Mouse (Mus musculus) gastrocnemius, adult 8-10 months (tissue): ENCODE data around the gene Arid1a. TPM values are rescaled to one million over a fixed set of nuclear protein-coding genes. Genes with fewer than 3 reads are reported as not detected.
A peak's percentile ranks its signal among the peaks of the same experiment; 100 is the strongest.

Experiments used
- DNase-seq, 2 experiments: peaks; one replicate each; pipeline ENCODE4 v3.0.0; 2022; ENCODE audit warnings: low spot score in 2 of 2
- total RNA-seq, 4 experiments: library from RNA; stranded (reverse); gene quantifications; 2 replicates each; pipeline ENCODE4 v1.2.4; 2022

The Arid1a gene
- total RNA-seq, 4 experiments from 2014 or later, result 23.3 to 27.5 (median 26.0) TPM

DNA sequence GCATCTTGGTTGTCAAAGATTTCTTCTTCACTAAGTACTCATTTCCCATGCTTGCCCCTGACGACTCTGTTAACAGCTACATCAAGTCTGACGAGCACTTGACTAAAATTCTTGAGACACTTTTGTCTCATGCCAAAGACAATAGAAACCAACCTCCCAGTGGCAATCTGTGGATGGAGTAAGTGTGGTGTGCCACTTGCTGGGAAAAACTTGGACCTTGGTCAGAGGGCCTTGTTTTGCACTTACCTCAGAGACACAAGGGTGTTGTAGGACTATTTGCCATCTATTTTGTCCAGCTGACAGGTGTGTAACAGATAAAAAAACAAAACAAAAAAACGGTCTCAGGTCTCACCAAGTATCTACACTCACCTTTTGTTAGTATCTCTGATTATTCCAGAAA lies 80.4 kb downstream of the Arid1a start:
- DNase-seq, result no peak

DNA sequence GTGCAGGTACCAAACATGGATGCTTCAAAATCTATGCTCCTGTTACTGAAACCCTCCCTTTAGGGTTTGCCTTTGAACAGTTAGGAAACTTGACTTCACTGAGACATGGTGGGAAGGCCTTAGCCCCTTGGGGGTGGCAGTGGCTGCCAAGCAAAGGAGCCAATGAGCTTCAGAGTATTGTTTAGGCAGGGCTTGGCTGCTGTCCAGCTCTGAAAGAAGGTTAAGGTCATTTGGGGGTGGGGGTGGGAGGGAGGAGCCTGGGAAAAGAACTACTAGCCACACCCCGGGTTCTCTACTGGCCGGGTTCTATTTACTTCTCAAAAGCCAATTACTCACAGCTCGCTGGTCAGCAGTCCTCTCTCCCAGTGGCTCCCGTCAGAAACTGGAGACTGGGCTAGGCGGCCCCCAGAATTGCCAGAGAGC lies 81.0 kb downstream of the Arid1a start:
- peak; percentile 17 to 45 for DNase-seq

DNA sequence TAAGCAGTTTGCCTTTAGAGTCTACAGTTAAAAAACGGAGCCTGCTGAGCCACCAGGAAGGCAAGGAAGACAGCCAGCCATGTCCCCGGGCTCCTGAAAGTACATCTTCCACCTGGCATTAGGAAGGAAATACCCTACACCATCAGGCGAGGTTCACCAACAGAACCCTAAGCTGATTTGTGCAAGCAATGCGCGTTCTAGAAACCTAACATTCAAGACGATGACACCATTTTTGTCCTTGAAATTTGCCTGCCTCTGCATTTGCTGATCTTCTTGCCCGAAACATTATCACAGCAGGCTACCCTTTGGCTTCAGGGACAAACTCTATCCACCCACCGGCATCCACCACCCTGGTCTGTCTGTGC lies 82.3 kb downstream of the Arid1a start:
- DNase-seq, result no peak

DNA sequence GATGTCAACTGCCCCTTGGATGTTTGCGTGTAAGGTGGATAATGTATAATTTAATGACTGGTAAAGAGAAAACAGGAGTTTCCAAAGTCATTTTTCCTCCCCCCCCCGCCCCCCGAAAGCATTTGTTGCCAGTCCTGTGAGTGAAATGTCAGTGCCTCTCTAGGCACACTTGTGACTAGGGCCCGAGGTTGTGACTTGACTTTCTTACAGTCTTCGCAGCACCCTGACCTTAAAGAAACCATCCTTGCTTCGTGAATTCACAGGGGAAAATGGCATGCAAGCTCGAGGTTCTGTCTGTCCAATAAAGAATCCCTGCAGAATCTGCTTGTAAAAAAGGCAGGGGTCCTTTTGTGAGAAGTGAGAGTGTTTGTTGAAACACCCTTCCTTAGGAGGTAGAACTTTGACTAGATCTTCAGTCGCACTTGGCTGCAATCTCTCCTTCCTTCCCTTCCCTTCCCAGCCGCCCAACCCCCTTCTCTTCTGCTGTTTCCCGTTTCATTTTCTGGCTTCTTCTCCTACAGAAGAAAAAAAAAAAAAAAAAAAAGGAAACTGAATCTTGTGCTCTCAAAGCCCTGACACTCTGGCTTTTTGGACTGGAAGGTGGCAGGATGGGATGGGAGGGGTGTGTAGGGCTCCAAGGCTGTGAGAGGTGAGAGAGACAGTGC lies 82.8 kb downstream of the Arid1a start:
- peak in 1 of 2 experiments; percentile 10 for DNase-seq

DNA sequence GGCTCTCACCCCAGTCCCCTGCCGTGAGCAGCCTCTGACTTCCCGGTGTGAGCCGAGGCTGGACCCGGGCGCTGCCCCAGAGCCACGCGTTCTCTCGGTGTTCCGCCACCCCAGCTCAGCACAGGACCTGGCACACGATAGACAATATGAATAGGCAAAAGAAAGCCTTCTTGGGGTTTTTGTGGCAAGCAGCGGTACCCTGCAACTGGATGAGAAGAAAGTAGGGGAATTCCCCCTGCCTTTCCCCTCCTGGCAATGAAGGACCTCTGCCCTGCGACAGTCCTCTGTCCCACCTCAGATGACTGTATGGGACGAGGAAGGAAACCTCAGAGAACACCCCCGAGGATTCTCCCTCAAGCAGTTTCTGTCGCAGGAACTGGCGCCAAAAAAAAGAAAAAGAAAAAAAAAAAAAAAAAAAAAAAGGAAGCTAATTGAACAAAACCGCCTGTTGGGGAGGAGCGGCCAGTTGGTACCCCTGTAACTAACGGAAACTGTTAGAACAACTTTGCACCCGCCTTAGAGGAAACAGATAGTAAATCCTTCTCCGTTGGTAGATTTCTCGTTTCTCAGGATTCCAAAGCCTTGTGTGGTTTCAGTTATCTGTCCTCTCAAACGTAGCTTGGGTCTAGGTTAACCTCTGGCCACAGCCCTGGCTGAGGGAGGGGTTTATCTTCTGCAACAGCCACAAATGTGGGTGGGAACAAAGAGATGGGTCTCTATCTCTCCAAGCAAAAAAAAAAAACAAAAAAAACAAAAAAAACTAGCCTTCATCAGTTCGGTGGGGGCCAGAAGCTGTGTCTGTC lies 83.5 kb downstream of the Arid1a start:
- DNase-seq, result peak in 1 of 2 experiments; percentile 32

DNA sequence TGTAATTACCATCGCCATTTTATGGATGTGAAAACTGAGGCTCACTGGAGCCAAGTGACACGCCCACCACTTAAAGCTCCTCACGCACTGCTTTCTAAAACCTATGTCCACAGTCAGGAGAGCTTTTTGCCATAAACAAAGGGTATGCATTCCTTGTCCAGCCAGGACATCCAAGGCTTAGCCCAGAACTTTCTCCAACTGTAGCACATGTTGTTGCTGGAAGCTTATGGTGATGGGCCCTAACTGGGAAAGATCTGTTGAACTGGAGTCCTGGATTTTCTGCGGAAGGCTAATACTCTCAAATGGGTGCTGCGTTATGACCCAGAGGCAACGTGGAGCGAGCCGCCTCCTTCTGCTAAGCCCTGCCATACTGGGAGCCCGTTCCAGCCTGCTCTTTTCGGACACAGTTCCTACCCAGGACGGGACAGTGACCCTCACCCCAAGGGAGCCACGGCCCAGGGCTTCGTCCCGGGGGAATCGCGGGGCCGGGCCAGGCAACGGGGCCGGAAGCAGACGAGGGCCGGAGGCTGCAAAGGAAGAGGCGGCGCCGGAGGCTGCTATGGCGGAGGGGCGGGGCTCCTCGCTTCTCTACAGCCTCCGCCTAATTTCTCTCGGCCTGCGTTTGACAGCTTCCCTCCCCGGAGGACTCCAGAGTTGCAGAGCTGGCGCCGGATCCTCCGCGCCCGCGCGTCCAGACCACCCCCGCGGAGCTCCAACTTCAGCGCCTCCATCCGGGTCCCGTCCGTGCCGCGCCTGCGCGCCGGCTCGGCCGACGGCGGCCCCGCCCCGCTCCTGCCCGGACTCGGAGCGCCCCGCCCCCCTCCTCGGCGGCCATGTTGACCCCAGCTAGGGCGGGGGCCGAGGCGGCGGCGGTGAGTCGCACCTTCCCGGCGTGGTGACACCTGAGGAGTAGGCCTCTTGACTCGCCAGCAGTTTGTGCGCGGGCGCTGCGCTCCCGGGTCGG lies 84.4 kb downstream of the Arid1a start, which contains the start of gene Pigv:
TSS of gene Pigv (minus strand) at position 767 of the 964 bp plus-strand sequence.
- peak; percentile 89 to 90 for DNase-seq

DNA sequence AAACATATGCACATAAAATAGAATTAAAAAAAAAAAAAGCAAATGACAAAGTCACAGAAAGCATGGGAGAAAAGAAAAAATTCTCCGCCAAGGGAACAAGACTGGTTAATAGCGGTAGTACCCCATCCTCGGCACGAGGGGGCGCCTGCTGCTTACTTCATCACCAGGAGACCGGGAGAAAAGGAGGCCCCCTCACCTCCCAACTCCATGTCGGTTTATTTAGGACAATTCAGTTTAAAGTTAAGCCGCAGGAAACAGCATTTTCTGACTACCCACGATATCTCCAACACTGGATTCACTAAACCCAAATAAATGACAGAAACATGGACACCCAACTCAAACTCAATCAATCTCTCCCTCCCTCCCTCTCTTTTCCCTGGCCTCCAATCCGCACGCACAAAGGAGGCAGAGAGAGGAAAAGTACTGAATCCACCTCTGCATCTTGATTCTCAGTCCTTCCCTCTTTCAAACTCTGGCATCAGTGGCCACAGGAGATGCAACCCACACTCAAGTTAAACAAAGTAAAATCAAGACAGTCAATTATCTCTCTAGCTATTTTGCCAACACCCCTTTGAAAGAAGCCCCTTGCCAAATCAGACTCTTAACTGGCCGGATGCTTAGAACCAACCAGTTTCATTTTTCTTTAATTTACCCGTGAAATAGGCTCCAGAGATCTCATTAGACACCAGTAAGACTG lies 85.2 kb downstream of the Arid1a start:
- DNase-seq, result peak; percentile 75 to 76

DNA sequence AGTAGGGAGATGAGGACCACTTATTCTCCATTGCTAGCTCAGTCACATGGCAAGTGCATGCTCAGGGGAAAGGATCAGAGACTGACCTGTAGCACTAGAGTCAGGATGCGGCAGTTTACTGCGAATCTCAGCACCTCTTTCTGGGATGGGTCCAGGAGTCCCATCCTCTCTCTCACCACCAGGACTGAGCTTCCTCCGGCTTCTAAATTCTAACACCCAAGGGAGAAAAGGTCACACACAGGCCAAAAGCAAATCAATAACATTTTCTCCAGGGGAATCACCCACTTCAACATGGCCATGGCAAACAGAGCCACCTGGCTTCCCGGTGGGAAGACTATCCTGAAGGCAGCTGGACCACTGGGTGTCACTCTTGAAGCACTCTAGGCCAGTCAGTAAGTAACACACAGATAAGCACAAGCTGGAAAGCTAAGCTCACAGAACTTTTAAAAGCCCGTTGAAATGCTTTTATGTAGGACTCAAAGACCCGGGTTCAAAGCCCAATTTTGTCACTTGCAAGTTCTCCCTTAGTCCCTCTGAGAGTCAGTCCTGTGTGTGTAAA lies 86.8 kb downstream of the Arid1a start:
- no peak for DNase-seq

DNA sequence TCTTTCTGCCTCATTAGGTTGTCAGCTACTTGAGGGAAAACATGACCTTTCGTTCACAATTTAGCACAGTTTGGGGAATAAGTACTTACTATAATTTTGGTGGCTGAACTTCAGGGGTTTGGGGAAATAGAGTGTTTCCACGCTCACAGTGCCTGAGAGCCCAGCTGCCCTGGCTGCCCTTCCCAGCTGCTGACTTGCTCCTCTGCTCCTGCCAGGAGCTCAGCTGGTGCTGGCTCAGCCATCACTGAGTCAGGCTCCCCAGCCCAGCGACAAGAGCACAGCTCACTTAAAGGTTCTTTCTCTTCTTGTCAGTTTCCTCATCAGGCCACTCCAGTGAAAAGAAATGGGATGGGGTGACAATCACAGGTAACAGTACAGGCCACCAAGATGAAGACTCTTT lies 88.0 kb downstream of the Arid1a start:
- peak; percentile 45 to 64 for DNase-seq

DNA sequence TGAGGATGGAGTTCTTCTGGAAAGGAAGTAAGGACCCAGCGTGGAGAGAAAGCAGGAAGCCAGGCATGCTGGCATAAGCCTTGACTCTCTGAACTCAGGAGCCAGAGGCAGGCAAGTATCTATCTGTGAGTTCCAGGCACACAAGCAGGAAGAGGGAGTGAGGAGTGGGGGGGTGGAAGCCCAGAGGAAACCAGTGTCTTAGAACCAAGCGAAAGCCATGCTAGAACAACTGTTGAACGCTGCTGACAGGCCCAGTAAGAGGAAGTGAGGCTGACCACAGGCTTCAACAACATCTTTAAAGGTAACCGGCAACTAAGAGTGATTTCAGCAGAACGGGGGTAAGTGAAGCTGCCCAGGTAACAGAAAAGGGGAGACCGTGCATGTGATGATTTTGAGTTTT lies 90.4 kb downstream of the Arid1a start:
- DNase-seq, result no peak

DNA sequence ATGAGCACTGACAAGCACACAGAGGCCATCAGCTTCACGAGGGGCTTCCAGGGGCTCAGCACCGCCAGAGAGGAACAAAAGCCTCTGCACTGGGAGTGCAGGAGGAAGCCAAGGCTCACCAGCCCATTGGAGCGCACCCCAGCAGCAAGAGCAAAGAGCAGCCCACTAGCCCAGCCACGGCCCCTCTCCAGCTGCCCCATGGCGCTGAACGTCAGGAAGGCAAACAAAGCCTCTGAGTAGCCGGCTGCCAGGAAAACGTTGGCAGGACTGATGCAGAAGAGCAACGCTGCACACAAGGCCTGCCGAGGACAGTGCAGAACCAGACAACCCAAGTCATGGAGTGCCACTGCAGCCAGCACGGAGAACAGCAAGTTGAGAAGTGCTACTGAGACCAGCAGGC lies 91.5 kb downstream of the Arid1a start:
- DNase-seq, result no peak

DNA sequence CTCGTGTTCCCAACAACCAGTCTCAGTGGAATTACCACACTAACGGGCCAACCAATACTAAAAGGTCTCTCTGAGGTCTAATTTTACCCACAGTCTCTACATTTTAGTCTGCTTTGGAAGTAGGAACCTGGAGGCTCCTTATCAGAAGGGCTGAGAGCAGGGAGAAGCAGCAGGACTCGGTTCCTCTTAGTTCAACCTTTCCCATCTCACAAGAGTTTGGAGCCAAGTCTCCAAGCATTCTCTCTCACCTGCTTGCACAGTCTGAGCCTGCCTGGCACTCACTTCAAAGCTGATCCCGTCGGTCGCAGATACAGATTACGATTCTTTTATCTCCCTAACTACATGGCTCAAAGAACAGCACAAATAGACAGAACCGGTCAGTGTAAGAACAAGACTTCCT lies 93.6 kb downstream of the Arid1a start:
- no peak for DNase-seq

DNA sequence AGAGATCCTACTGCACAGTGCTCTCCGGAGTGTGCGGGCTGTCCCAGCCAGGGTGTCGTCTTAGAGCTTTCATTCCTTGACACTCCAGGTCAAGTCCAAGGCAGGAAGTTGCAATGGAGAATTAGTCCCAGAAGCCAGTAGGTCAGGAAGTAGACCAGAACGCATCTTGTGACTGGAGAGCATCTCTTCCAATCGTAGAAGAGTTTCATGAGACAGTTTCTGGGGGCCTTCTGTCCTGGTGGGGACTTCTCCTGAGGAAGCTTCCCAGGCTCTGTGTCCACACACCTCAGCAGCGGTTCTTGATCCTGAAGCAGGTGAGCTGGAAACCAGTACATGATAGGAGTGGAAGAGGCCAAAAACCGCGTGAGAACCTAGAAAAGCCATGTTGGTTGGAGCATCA lies 94.1 kb downstream of the Arid1a start:
- DNase-seq, result no peak

DNA sequence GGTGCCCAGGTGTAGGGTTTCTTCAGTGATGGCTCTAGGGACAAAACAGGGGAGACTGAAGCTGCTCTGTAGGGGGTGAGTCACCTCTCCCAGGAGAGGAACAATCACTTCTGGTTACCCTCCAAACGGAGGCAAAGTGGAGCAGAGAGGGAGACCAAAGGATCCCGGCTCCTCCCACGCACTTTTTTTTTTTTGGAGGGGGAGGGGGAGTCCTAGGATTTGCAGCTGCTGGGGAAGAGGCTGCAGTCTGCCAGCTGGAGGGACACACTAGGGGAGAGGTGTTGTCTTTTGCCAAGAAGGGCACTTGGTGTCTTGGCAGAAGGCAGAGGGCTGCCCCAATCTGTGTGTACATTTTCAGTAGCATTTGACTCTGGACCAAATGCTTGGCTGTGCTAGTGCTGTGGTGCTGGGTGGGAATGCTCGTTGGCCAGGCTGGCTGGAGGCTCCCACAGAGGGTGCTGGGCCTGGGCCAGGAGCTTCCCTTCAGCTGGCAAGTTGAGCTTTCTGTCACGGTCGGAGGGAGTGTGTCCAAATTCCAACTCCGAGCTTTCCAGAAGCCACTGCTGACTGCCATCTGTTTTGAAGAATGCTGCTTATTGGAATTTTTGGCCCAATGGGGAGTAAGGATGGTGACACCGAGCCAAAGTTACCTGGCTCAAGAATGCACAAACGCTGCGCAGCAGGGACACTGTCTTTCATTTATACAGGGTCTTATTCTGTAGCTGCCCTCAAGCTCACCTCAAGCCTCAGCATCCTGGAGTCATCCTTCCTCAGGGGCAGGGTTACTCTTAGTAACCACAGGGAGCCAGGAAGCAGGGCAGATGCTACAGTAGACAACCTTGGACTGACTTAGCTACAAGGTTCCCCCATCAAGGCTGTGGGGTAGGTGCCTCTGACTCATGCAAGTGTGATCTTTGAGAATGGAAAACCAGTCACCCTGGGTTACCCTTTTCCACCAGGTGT lies 96.1 kb downstream of the Arid1a start:
- peak; percentile 71 to 80 for DNase-seq

DNA sequence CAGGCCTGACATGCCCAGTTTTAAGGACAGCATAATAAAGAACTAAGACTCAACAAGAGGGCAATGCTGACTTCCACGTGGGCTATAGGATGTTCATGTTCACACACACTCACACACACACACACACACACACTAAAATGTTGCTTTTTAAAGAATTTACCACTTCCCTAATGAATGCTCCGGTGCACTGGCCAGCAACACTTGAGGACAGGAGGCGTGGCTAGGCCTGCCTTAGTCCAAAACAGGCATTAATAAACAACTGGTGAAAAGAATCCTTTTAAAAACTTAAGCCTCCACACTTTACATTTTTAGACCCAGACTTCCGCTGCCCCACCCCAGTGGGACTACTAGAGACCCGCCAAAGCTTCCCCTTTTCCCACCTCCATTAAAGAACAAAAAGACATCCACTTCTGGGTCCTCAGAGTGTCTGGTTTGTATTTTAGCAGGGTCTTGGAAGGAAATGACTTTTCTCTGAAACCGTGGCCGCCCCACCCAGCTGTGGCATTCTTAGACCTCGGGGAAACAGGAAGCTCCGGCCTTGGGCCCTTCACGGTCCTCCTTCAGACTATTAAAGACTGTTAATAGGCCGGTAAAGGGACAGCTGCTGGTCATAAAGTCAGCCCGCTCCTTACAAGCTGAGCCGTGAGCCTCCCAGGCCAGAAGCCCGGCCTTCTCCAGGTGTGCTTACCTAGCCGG lies 96.9 kb downstream of the Arid1a start:
- DNase-seq, result peak; percentile 36 to 39

DNA sequence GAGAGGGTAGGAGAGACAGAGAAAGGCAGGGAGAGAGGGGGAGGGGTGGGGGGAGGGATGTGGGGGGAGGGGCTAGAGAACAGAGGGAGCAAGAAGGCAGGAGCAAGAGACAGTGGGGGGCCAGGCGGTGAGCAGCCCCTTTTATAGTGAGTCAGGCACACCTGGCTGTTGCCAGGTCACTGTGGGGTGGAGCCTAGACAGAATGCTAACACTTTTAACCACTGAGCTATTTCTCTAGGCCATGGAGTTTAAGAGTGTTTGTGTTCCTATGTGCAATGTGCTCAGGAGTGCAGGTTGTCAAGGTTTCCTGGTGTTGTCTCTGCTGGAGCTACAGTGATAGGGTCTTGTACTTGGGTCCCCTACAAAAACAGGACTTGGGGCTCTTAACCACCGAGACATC lies 97.8 kb downstream of the Arid1a start:
- DNase-seq, result no peak

DNA sequence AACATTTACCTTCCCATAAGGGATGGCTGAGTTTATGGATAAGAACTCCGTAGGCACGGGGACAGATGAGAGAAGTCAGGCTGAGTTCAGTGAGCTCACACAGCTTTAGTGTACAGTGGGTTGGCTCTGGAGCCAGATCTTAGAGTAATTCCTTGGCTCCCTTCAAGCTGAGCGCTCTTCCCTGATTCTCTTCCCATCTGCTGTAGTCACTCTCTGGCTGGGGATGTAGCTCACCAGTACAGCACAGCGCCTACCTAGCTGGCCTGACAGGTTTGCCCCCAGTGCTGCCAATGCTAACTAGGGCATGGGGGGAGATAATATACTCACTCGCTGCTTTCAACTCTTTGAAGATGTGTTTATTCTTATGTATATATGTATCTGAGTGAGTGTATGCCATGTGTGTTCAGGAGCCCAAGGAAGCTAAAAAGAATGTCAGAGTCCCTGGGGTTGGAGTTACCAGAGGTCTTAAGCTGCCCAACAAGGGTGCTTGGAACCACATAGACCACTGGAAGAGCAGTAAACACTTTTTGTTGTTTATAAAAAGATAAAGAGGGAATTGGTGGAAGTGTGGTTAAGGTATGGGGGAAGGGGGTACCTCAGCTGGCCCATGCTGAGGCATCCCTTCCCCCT lies 98.6 kb downstream of the Arid1a start:
- no peak for DNase-seq

DNA sequence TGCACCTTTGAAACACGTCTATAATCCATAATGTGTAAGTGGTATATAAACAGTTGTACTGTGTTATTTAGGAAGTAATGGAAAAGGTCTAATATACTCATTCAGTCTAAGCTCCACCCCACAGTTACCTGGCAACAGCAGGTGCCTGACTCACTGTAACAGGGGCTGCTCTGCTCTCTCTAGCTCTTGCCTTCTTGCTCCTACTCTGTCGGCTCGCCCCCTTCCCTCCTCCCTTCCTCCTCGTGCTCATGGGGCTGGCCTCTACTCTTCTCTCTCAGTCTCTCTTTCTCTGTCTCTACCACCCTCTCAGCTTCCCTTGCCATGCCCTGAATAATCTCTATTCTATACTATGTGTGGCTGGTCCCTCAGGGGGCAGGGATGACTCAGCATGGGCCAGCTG lies 99.6 kb downstream of the Arid1a start:
- DNase-seq, result no peak

DNA sequence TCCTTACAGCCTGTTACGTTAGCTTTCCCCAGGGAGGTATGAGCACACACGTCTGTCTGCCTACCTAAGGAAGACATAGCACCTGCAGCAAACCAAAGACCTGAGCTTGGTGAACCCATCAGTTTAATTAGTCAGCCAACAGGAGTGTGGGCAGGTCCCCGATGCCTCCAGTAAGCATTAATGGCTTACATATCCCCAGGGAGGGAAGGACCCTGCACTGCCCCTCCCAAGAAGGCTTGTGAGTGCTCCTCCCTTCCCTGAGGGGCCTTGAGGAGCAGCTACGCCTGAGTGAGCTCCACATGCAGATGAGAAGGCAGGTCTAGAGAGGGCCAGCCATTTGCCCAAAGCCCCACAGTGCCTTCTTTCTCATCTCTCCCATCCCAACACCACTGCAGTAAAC lies 100.3 kb downstream of the Arid1a start:
- no peak for DNase-seq
